Mouse (Mus musculus) erythroblast, embryonic 14.5 days (primary cell): Measurements from ENCODE around the gene Acat3.
"Not testable (repeated sequence)": the region's sequence is repeated elsewhere in the genome, so short reads cannot be mapped to it uniquely, and the experiment has no call there.

Source experiments
- GATA1 ChIP-seq: IDR thresholded peaks from 2 replicates; pipeline ENCODE4 v1.6.1; 2012; ENCODE audit warnings: low read length, inconsistent platforms, mixed read lengths
- TAL1 ChIP-seq: IDR thresholded peaks from 3 replicates; pipeline ENCODE4 v1.6.1; 2012; ENCODE audit warnings: low read length, inconsistent platforms, mixed read lengths

DNA sequence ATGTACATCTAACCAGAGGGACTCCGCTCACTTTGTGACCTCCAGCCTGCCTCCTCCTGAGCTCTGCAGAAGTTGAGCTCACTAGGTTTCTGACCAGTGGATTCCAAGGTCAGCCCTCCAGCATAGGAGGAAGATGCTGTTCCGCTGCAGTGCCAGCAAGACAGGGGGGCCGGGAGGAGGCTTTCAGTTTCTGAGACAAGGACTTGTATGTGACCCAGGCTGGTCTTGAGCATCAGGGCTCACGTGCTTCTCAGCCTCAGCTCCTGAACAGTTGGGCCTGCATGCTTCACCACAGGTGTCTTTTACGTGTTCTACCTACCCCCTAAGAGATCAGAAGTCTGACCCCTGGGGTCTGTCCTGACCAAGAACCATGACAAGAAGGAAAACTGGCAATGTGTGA, 8.8 kb downstream of the Acat3 start:
- not testable (repeated sequence) for TF ChIP-seq TAL1, GATA1
